Mouse (Mus musculus) forebrain, embryonic 11.5 days (tissue): ENCODE results near the gene Ccdc89. TPM values are rescaled to one million over a fixed set of nuclear protein-coding genes. Genes with fewer than 3 reads are reported as not detected.
A peak's percentile ranks its signal among the peaks of the same experiment; 100 is the strongest.

ENCODE experiments used
- ATAC-seq: fragments of 200-750 bp; cut with Nextera tagmentation; replicated peaks from 2 replicates; pipeline ENCODE4 v1.8.0; 2017; ENCODE audit warnings: moderate TSS enrichment; ENCODE audit not compliant: low FRiP score
- DNase-seq: peaks from one replicate; pipeline ENCODE4 v3.0.0-alpha.2; 2017; ENCODE audit warnings: low spot score
- H3K27ac ChIP-seq: fragments of 300-500 bp; sonication (generic); 2 replicates; pipeline ENCODE4 v1.5.1; 2014; ENCODE audit warnings: low read depth, low read length
- H3K27me3 ChIP-seq: fragments of 300-500 bp; sonication (generic); 2 replicates; pipeline ENCODE4 v1.6.1; 2014; ENCODE audit warnings: mild to moderate bottlenecking, low read length, mixed read lengths; ENCODE audit not compliant: control insufficient read depth, insufficient read depth
- H3K36me3 ChIP-seq: fragments of 300-500 bp; sonication (generic); 2 replicates; pipeline ENCODE4 v1.6.1; 2014; ENCODE audit warnings: mild to moderate bottlenecking, low read length, moderate library complexity, mixed read lengths; ENCODE audit not compliant: control insufficient read depth, insufficient read depth
- H3K4me1 ChIP-seq: fragments of 300-500 bp; sonication (generic); replicated peaks from 2 replicates; pipeline ENCODE4 v1.6.1; 2014; ENCODE audit warnings: low read length, mixed read lengths; ENCODE audit not compliant: control insufficient read depth, insufficient read depth
- H3K4me2 ChIP-seq: fragments of 300-500 bp; sonication (generic); 2 replicates; pipeline ENCODE4 v1.6.1; 2014; ENCODE audit warnings: low read depth, mild to moderate bottlenecking, low read length, moderate library complexity, mixed read lengths; ENCODE audit not compliant: severe bottlenecking
- H3K4me3 ChIP-seq: fragments of 300-500 bp; sonication (generic); 2 replicates; pipeline ENCODE4 v1.5.1; 2014; ENCODE audit warnings: low read depth, low read length
- H3K9ac ChIP-seq: fragments of 300-500 bp; sonication (generic); 2 replicates; pipeline ENCODE4 v1.6.1; 2014; ENCODE audit warnings: low read length
- H3K9me3 ChIP-seq: fragments of 300-500 bp; sonication (generic); 2 replicates; pipeline ENCODE4 v1.6.1; 2016; ENCODE audit warnings: low read length, mixed read lengths; ENCODE audit not compliant: control insufficient read depth
- WGBS: fragments of 180-500 bp; shearing (Covaris S2); extraction: QIAGEN DNeasy Blood & Tissue Kit; methylation state at CpG from one replicate; pipeline ENCODE4 v1.1.7; 2014; 5-methylcytosine and 5-hydroxymethylcytosine counted together
- polyA plus RNA-seq: library from polyadenylated mRNA; unstranded; fragments of >200 nt; fragmentation: Nextera tagmentation; extraction: Ambion mirVana; gene quantifications from 2 replicates; pipeline ENCODE4 v1.2.1, GENCODE M21; 2014

Ccdc89 gene
- polyA plus RNA-seq, 1 experiment from 2014 or later: 2.4 TPM

DNA sequence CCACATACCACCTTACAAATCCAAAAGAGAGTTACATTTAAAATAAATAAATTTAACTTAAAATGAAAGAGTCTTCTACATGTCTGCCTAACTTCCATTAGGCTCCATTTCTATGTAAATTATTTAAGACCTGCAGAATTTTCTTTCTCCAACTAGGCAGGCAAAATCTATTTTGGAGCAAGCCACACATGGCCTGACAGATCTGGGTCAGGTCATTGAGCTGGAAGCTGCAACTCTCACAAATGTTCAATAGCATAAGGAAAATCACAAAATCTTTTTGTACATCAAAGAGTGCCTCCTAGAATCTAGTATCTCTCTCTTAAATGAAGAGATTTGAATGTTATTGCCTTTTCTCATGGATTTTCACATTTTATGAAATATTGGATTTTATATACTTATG, 5.8 kb downstream of the Ccdc89 start:
- Histone ChIP-seq H3K4me2 (no peak overlapping the region), H3K9me3 (no peaks in the 10 kb centered on the region), H3K4me1 (no peaks in the 10 kb centered on the region), H3K36me3 (no peaks in the 10 kb centered on the region), H3K27me3 (no peaks in the 10 kb centered on the region), H3K9ac (no peak overlapping the region), H3K27ac (no peak overlapping the region), H3K4me3 (no peak overlapping the region)
- ATAC-seq: no peak
- DNase-seq: no peak

DNA sequence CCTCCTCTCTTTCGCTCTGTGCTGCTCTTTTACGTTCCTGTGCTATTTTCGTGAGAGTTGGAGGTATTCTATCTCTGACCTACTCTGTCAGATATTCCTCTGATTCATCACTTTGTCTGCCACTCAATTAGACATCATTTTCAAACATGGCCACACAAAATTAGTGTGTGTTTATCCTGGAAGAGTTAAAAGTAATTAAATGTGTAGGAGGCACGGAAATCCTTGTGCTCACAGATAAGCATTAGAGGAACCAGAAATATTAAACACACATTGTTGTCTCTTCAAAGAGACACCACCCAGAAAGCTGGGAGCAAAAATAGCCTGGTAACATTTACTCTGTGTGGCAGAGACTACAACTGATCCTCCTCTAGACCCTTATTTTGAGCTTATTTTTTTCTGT, 13.7 kb downstream of the Ccdc89 start:
- Histone ChIP-seq H3K4me1 (no peaks in the 10 kb centered on the region), H3K27ac (no peak overlapping the region), H3K27me3 (no peaks in the 10 kb centered on the region), H3K36me3 (no peaks in the 10 kb centered on the region), H3K4me3 (no peak overlapping the region), H3K4me2 (no peak overlapping the region), H3K9me3 (no peaks in the 10 kb centered on the region), H3K9ac (no peak overlapping the region)
- no peak for ATAC-seq
- 91% methylated on average over 4 of the region's 4 CpGs for WGBS
- DNase-seq: no peak

DNA sequence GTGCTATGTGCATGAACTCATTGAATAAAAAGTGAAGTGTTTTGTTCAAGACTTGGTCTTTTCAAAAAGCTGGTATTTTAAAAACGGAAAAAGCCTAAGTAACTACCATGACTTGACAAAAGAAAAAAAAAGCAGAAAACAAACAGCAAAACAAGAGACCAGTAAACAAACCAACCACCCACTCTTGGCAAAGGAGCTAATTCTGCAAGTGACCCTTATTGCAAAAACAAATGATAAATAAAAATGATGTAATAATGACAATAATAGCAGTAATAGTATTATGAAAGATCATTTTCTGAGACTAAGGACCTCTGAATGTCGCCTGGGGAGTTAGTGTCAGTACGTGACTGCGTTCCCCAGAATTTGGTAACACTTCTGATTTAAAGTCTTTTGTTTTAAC, 15.7 kb downstream of the Ccdc89 start:
- Histone ChIP-seq H3K4me1 (no peaks in the 10 kb centered on the region), H3K9ac (peak overlapping the region; percentile 39; the same call in 1 of the 2 replicates), H3K27me3 (no peaks in the 10 kb centered on the region), H3K4me3 (peak overlapping the region; percentile 99), H3K9me3 (no peaks in the 10 kb centered on the region), H3K27ac (no peak overlapping the region), H3K4me2 (peak overlapping the region; percentile 89; the same call in 1 of the 2 replicates), H3K36me3 (no peaks in the 10 kb centered on the region)
- no peak for DNase-seq
- peak; percentile 26 for ATAC-seq
- WGBS: 4% methylated on average over 4 of the region's 4 CpGs

GRCm38 (mm10) chr7:90442518-90443080, 16.2 kb downstream of the Ccdc89 start, which contains the start of gene Crebzf:
Crebzf (plus strand) TSS chr7:90442729.
- WGBS: under 1% methylated on average over 51 of the region's 54 CpGs
- peak; percentile 96 for ATAC-seq

GRCm38 (mm10) chr7:90443101-90444091, 17.0 kb downstream of the Ccdc89 start:
- Histone ChIP-seq H3K4me2 (peak overlapping the region; percentile 89), H3K9me3 (no peaks in the 10 kb centered on the region), H3K27ac (peak overlapping the region; percentile 97), H3K27me3 (no peaks in the 10 kb centered on the region), H3K4me1 (no peaks in the 10 kb centered on the region), H3K9ac (peak overlapping the region; percentile 96), H3K4me3 (peak overlapping the region; percentile 99), H3K36me3 (no peaks in the 10 kb centered on the region)
- ATAC-seq (peak; percentile 74), DNase-seq (peak; percentile 88)
- under 1% methylated on average over 115 of the region's 123 CpGs for WGBS

More at GRCm38 (mm10) chr7:90442518-90443080, 16.2 kb downstream of the Ccdc89 start, which contains the start of gene Crebzf:
- Histone ChIP-seq H3K36me3 (no peaks in the 10 kb centered on the region), H3K9ac (peak within 1 kb of the TSS; percentile 96), H3K27me3 (no peaks in the 10 kb centered on the region), H3K4me1 (no peaks in the 10 kb centered on the region), H3K9me3 (no peaks in the 10 kb centered on the region), H3K27ac (peak within 1 kb of the TSS; percentile 97), H3K4me3 (peak within 1 kb of the TSS; percentile 99), H3K4me2 (peak within 1 kb of the TSS; percentile 89)
- peak; percentile 97 for DNase-seq

DNA sequence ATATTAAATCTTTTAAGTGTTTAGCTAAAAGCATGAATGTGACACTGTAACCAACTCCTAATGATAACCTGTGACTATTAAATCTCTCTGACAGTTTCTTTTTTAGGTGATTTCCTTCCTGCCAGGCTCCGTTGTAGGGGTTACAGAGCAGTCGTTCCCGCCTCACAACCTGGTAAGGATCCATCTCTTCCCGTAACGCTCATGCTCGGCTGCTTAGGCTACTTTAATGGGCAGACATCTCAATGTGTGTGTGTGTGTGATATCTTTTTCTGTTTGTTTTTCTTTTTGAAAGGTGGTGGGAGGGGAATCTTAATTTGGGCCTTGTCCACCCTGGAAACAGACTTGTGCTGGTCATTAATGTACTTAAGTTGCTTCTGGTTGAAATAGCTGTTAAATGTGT, 17.8 kb downstream of the Ccdc89 start:
- Histone ChIP-seq H3K4me2 (peak overlapping the region; percentile 89), H3K27ac (no peak overlapping the region), H3K4me3 (peak overlapping the region; percentile 99)

DNA sequence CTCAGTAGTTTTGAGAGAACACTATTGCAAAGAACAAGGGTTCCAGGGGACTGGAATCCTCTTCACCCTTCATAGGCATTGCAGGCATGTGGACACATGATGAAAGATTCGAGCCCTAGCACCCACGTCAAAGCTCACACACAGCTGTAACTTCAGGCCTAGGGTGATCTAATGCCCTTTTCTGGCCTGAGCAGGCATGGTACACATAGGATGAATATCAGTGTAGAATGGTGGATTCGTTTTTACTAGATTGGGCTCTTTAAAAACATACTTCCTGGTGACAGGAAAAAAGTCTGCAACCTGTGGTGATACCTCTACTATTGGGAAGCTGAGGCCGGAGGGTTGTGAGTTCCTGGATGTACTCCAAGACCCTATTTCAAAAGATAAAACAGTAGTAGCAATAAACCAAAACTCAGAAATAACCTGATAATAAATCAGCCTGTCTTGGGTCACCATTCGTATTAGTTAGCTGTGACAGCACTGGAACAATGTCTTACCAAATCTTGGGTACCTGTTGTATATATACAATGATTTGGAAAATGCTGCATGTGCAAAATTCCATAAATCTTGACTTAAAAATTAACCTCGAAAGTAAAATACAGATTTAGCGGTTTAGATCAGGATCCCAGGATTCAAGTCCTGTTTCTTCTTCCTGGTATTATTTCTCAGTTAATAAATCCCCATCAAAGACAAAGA, 29.9 kb downstream of the Ccdc89 start:
- Histone ChIP-seq H3K36me3 (peaks cover 3% of the 10 kb centered on the region; the same call in 1 of the 2 replicates), H3K4me3 (peak overlapping the region; percentile 70), H3K4me1 (no peaks in the 10 kb centered on the region), H3K27ac (no peak overlapping the region), H3K9ac (peak overlapping the region; percentile 86), H3K4me2 (peak overlapping the region; percentile 58), H3K27me3 (no peaks in the 10 kb centered on the region), H3K9me3 (no peaks in the 10 kb centered on the region)
- DNase-seq: no peak
- 53% methylated on average over 7 of the region's 7 CpGs for WGBS
- ATAC-seq: no peak

More for the DNA sequence above, 17.8 kb downstream of the Ccdc89 start:
- ATAC-seq (no peak), DNase-seq (no peak)
- no peaks in the 10 kb centered on the region for H3K4me1 ChIP-seq
- H3K9ac ChIP-seq: peak overlapping the region; percentile 96
- no peaks in the 10 kb centered on the region for H3K27me3 ChIP-seq
- no peaks in the 10 kb centered on the region for H3K9me3 ChIP-seq
- WGBS: 0% methylated on average over 6 of the region's 6 CpGs
- no peaks in the 10 kb centered on the region; the same call in 1 of the 2 replicates for H3K36me3 ChIP-seq

- peak within 1 kb of the TSS; percentile 70 for H3K4me3 ChIP-seq
- H3K4me1 ChIP-seq: no peaks in the 10 kb centered on the region
- H3K27me3 ChIP-seq: no peaks in the 10 kb centered on the region
- 0% methylated on average over 41 of the region's 41 CpGs for WGBS
- peak within 1 kb of the TSS; percentile 82 for H3K27ac ChIP-seq
- ATAC-seq (peak; percentile 98), DNase-seq (peak; percentile 91)
- no peaks in the 10 kb centered on the region for H3K9me3 ChIP-seq
- peak within 1 kb of the TSS; percentile 58 for H3K4me2 ChIP-seq
- peak within 1 kb of the TSS; percentile 86 for H3K9ac ChIP-seq
- H3K36me3 ChIP-seq: peaks cover 3% of the 10 kb centered on the region; the same call in 1 of the 2 replicates
Measured at GRCm38 (mm10) chr7:90456845-90457468, 30.6 kb downstream of the Ccdc89 start, which contains the start of gene Tmem126a. Tmem126a (minus strand) TSS chr7:90457229.
